Mouse (Mus musculus) thymus, postnatal 25 days (tissue): ENCODE data around the gene Pepd.
"Not testable (repeated sequence)": the region's sequence is repeated elsewhere in the genome, so short reads cannot be mapped to it uniquely, and the experiment has no call there.

Experiments
- DNase-seq: peaks from one replicate; pipeline ENCODE4 v3.0.0; 2022

Gene Pepd

GRCm38 (mm10) chr7:34933142-34933541 lies 21.0 kb downstream of the Pepd start:
- DNase-seq = no peak

- DNase-seq = no peak
Measured at GRCm38 (mm10) chr7:34936347-34936746, 24.2 kb downstream of the Pepd start.

- DNase-seq = no peak
Measured at GRCm38 (mm10) chr7:34938636-34939261, 26.6 kb downstream of the Pepd start.

- DNase-seq = no peak
Measured at GRCm38 (mm10) chr7:34939262-34939951, 27.2 kb downstream of the Pepd start.

GRCm38 (mm10) chr7:34939952-34940312 lies 27.8 kb downstream of the Pepd start:
- no peak for DNase-seq

GRCm38 (mm10) chr7:34943581-34944123 lies 31.5 kb downstream of the Pepd start:
- peak; percentile 35 for DNase-seq

- DNase-seq = no peak
Measured at GRCm38 (mm10) chr7:34946269-34946925, 34.2 kb downstream of the Pepd start.

GRCm38 (mm10) chr7:34954548-34954947 lies 42.4 kb downstream of the Pepd start:
- DNase-seq = no peak

- no peak for DNase-seq
Measured at GRCm38 (mm10) chr7:34955295-34955694, 43.1 kb downstream of the Pepd start.

GRCm38 (mm10) chr7:34957138-34957537 lies 45.0 kb downstream of the Pepd start:
- no peak for DNase-seq

GRCm38 (mm10) chr7:34963889-34964645 lies 51.9 kb downstream of the Pepd start:
- DNase-seq = no peak

- no peak for DNase-seq
Measured at GRCm38 (mm10) chr7:34967362-34967761, 55.2 kb downstream of the Pepd start.

GRCm38 (mm10) chr7:34968749-34969433 lies 56.7 kb downstream of the Pepd start:
- DNase-seq = no peak

- DNase-seq = no peak
Measured at GRCm38 (mm10) chr7:34971826-34972225, 59.6 kb downstream of the Pepd start.

- no peak for DNase-seq
Measured at GRCm38 (mm10) chr7:34972990-34973440, 60.8 kb downstream of the Pepd start.

- no peak for DNase-seq
Measured at GRCm38 (mm10) chr7:34973877-34974276, 61.7 kb downstream of the Pepd start.

- no peak for DNase-seq
Measured at GRCm38 (mm10) chr7:34975913-34976312, 63.7 kb downstream of the Pepd start.

- DNase-seq = no peak
Measured at GRCm38 (mm10) chr7:34977403-34977802, 65.2 kb downstream of the Pepd start.

- DNase-seq = no peak
Measured at GRCm38 (mm10) chr7:34981803-34982202, 69.6 kb downstream of the Pepd start.

GRCm38 (mm10) chr7:34982372-34982771 lies 70.2 kb downstream of the Pepd start:
- not testable (repeated sequence) for DNase-seq

- DNase-seq = no peak
Measured at GRCm38 (mm10) chr7:34983702-34984475, 71.7 kb downstream of the Pepd start.
